Mouse (Mus musculus): ENCODE results near the gene 1110059E24Rik.

- no peak for TF ChIP-seq POLR2A (IDR thresholded peaks at IDR 0.05; ENCODE audit: insufficient read depth, low read length)
- TF ChIP-seq CTCF (IDR thresholded peaks at IDR 0.05; ENCODE audit: low read depth, low read length): no peak
These were observed 54.0 kb downstream of the 1110059E24Rik start for GRCm38 (mm10) chr19:21598659-21599352.
